Mouse (Mus musculus) cerebellum, adult 8-10 months (tissue): ENCODE data around the gene Pmepa1.
A peak's percentile ranks its signal among the peaks of the same experiment; 100 is the strongest.

ENCODE experiments used
- DNase-seq: peaks from one replicate; pipeline ENCODE4 v3.0.0; 2022

The Pmepa1 gene

GRCm38 (mm10) chr2:173275343-173276201, 761 bp downstream of the Pmepa1 start:
- DNase-seq = peak; percentile 22

- no peak for DNase-seq
Measured at GRCm38 (mm10) chr2:173274428-173275342, 1.6 kb downstream of the Pmepa1 start.

GRCm38 (mm10) chr2:173273885-173274284, 2.4 kb downstream of the Pmepa1 start:
- DNase-seq = no peak

GRCm38 (mm10) chr2:173272354-173272900, 3.9 kb downstream of the Pmepa1 start:
- no peak for DNase-seq

GRCm38 (mm10) chr2:173271541-173271940, 4.8 kb downstream of the Pmepa1 start:
- no peak for DNase-seq

GRCm38 (mm10) chr2:173270601-173271248, 5.6 kb downstream of the Pmepa1 start:
- no peak for DNase-seq

GRCm38 (mm10) chr2:173270196-173270595, 6.1 kb downstream of the Pmepa1 start:
- DNase-seq = no peak

- DNase-seq = no peak
Measured at GRCm38 (mm10) chr2:173267562-173267961, 8.8 kb downstream of the Pmepa1 start.

GRCm38 (mm10) chr2:173266349-173267112, 9.8 kb downstream of the Pmepa1 start:
- no peak for DNase-seq

- no peak for DNase-seq
Measured at GRCm38 (mm10) chr2:173265468-173266265, 10.7 kb downstream of the Pmepa1 start.

GRCm38 (mm10) chr2:173264467-173265128, 11.7 kb downstream of the Pmepa1 start:
- no peak for DNase-seq

GRCm38 (mm10) chr2:173263636-173264330, 12.6 kb downstream of the Pmepa1 start:
- no peak for DNase-seq

GRCm38 (mm10) chr2:173261497-173261896, 14.8 kb downstream of the Pmepa1 start:
- no peak for DNase-seq

GRCm38 (mm10) chr2:173258459-173259091, 17.8 kb downstream of the Pmepa1 start:
- no peak for DNase-seq

GRCm38 (mm10) chr2:173257610-173258009, 18.7 kb downstream of the Pmepa1 start:
- DNase-seq = peak; percentile 43

- DNase-seq = no peak
Measured at GRCm38 (mm10) chr2:173256552-173256949, 19.8 kb downstream of the Pmepa1 start.

- DNase-seq = no peak
Measured at GRCm38 (mm10) chr2:173255810-173256551, 20.4 kb downstream of the Pmepa1 start.
